Mouse (Mus musculus) bone marrow, adult 2 months (tissue): ENCODE measurements around the gene Sel1l3. TPM values are rescaled to one million over a fixed set of nuclear protein-coding genes. Genes with fewer than 3 reads are reported as not detected.

Experiments used
- H3K27ac ChIP-seq: fragments of 200-500 bp; 2 replicates; pipeline ENCODE4 v1.5.1; 2012; ENCODE audit warnings: low read depth, mild to moderate bottlenecking, control low read depth, inconsistent platforms, low read length; ENCODE audit not compliant: control insufficient read depth, poor library complexity, insufficient read depth
- H3K4me1 ChIP-seq: fragments of 200-500 bp; 2 replicates; pipeline ENCODE4 v1.6.1; 2011; ENCODE audit warnings: low read length; ENCODE audit not compliant: control insufficient read depth, insufficient read depth
- H3K4me3 ChIP-seq: fragments of 200-500 bp; replicated peaks from 2 replicates; pipeline ENCODE3; 2011; ENCODE audit warnings: mild to moderate bottlenecking, low read depth, low read length, control low read depth; ENCODE audit not compliant: control insufficient read depth
- CTCF ChIP-seq: fragments of 200-500 bp; IDR thresholded peaks from 2 replicates; pipeline ENCODE4 v1.5.1; 2011; ENCODE audit warnings: low read length, control low read depth; ENCODE audit not compliant: control insufficient read depth, insufficient read depth
- POLR2A ChIP-seq: fragments of 200-500 bp; IDR thresholded peaks from 2 replicates; pipeline ENCODE4 v1.6.1; 2011; ENCODE audit warnings: low read depth, mild to moderate bottlenecking, control low read depth, low read length, borderline replicate concordance; ENCODE audit not compliant: control insufficient read depth
- WGBS: fragments of 180-500 bp; shearing (Covaris S2); methylation state at CpG from one replicate; pipeline ENCODE4 v1.1.7; 2018; 5-methylcytosine and 5-hydroxymethylcytosine counted together
- polyA plus RNA-seq: library from polyadenylated mRNA; stranded (reverse); fragments of >200 nt; gene quantifications from 2 replicates; pipeline ENCODE4 v1.2.4, GENCODE M21; 2011; ENCODE audit warnings: low replicate concordance; ENCODE audit not compliant: missing spikeins, insufficient read depth, insufficient read length

Gene Sel1l3
- polyA plus RNA-seq, 1 experiment: not detected

- 82% methylated on average over 12 of the region's 12 CpGs for WGBS
These were observed 99.0 kb downstream of the Sel1l3 start for GRCm38 (mm10) chr5:53114616-53115267.

GRCm38 (mm10) chr5:53112942-53113341 is 100.8 kb downstream of the Sel1l3 start:
- no peaks in the 10 kb centered on the region for H3K4me1 ChIP-seq
- no peak for TF ChIP-seq CTCF
- no peak for TF ChIP-seq POLR2A
- 87% methylated on average over 5 of the region's 5 CpGs for WGBS
- H3K4me3 ChIP-seq: no peak overlapping the region
- H3K27ac ChIP-seq: no peak overlapping the region

More at GRCm38 (mm10) chr5:53114616-53115267, 99.0 kb downstream of the Sel1l3 start:
- TF ChIP-seq POLR2A: no peak
- TF ChIP-seq CTCF: no peak
- no peak overlapping the region for H3K27ac ChIP-seq
- H3K4me1 ChIP-seq: no peaks in the 10 kb centered on the region
- no peak overlapping the region for H3K4me3 ChIP-seq

GRCm38 (mm10) chr5:53111036-53111435 is 102.7 kb downstream of the Sel1l3 start:
- no peak overlapping the region for H3K4me3 ChIP-seq
- H3K27ac ChIP-seq: no peak overlapping the region
- no peak for TF ChIP-seq POLR2A
- TF ChIP-seq CTCF: no peak
- no peaks in the 10 kb centered on the region for H3K4me1 ChIP-seq
- 73% methylated on average over 5 of the region's 5 CpGs for WGBS

GRCm38 (mm10) chr5:53110225-53110624 is 103.5 kb downstream of the Sel1l3 start:
- WGBS: 78% methylated on average over 4 of the region's 4 CpGs
- TF ChIP-seq POLR2A: no peak
- no peak for TF ChIP-seq CTCF
- Histone ChIP-seq H3K4me1 (no peaks in the 10 kb centered on the region), H3K4me3 (no peak overlapping the region), H3K27ac (no peak overlapping the region)

GRCm38 (mm10) chr5:53108668-53109067 is 105.1 kb downstream of the Sel1l3 start:
- no peaks in the 10 kb centered on the region for H3K4me1 ChIP-seq
- no peak overlapping the region for H3K4me3 ChIP-seq
- TF ChIP-seq CTCF (no peak), POLR2A (no peak)
- H3K27ac ChIP-seq: no peak overlapping the region
- WGBS: 70% methylated on average over 1 of the region's 1 CpGs

GRCm38 (mm10) chr5:53108026-53108425 is 105.7 kb downstream of the Sel1l3 start:
- Histone ChIP-seq H3K4me3 (no peak overlapping the region), H3K4me1 (no peaks in the 10 kb centered on the region), H3K27ac (no peak overlapping the region)
- 81% methylated on average over 9 of the region's 9 CpGs for WGBS
- TF ChIP-seq CTCF (no peak), POLR2A (no peak)

GRCm38 (mm10) chr5:53106731-53107130 is 107.0 kb downstream of the Sel1l3 start:
- H3K4me3 ChIP-seq: no peak overlapping the region
- H3K4me1 ChIP-seq: no peaks in the 10 kb centered on the region
- WGBS: 37% methylated on average over 4 of the region's 4 CpGs

GRCm38 (mm10) chr5:53106125-53106524 is 107.6 kb downstream of the Sel1l3 start:
- no peak overlapping the region for H3K27ac ChIP-seq
- H3K4me1 ChIP-seq: no peaks in the 10 kb centered on the region
- TF ChIP-seq CTCF (no peak), POLR2A (no peak)
- H3K4me3 ChIP-seq: no peak overlapping the region
- WGBS: 78% methylated on average over 4 of the region's 4 CpGs

More at GRCm38 (mm10) chr5:53106731-53107130, 107.0 kb downstream of the Sel1l3 start:
- no peak overlapping the region for H3K27ac ChIP-seq
- no peak for TF ChIP-seq POLR2A
- TF ChIP-seq CTCF: no peak

GRCm38 (mm10) chr5:53105716-53106115 is 108.0 kb downstream of the Sel1l3 start:
- TF ChIP-seq POLR2A (no peak), CTCF (no peak)
- no peaks in the 10 kb centered on the region for H3K4me1 ChIP-seq
- 71% methylated on average over 8 of the region's 8 CpGs for WGBS
- no peak overlapping the region for H3K27ac ChIP-seq
- H3K4me3 ChIP-seq: no peak overlapping the region
